ENCODE assay signal across 26 mouse cellular contexts in the genomic region with DNA sequence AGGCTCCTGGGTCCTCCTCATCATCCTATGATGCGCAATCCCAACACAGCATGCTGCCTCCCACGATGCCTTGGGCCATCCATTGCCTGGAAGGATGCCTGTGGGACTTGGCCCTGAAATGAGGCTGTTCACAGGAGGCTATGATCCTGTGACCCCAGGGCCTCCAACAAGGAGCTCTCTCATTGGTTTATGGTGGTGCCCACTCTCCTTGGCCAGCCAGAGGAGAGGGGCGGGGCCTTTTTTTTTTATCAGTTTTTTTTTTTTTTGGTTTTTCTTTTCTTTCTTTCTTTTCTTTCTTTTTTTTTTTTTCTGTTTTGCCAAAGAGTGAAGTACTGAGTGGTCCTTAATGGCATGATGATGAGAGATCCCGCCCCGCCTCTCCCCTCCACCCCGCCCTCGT.
DNase-seq lines count a peak whose midpoint lies in the region; ATAC-seq and TF ChIP-seq lines count a peak whose summit lies in the region.
"Had no signal": no experiment of that assay in that cellular context is flagged by ENCODE, and none has a peak within 500 bp of the region (broad histone marks: within the 10 kb centered on the region; RNA-seq: fewer than 3 reads in every experiment).

No protein-coding gene starts in this region.

- H3K4me1 ChIP-seq in stomach, embryonic 15.5 days = no peaks in the 10 kb centered on the region
- no peaks in the 10 kb centered on the region for H3K4me1 ChIP-seq in stomach, postnatal 0 days (replicated peaks; ENCODE audit: control insufficient read depth, insufficient read depth)
- H3K4me1 ChIP-seq: embryonic facial prominence, embryonic 12.5 days; embryonic facial prominence, embryonic 15.5 days; heart, embryonic 12.5 days; heart, embryonic 15.5 days; hindbrain, embryonic 15.5 days; intestine, embryonic 15.5 days had no signal

- no peak for TF ChIP-seq EP300 in stomach, postnatal 0 days (optimal IDR thresholded peaks at IDR 0.05)

- intact Hi-C loops in heart, postnatal 36 days (cut with DNase I) = loop anchor here (10.0 kb wide), 1 partner anchor 648 kb away; no protein-coding TSS in a partner anchor

- no peak overlapping the region for H3K4me2 ChIP-seq in stomach, embryonic 15.5 days
- no peak overlapping the region for H3K4me2 ChIP-seq in stomach, postnatal 0 days (replicated peaks; ENCODE audit: low read depth)
- H3K4me2 ChIP-seq: embryonic facial prominence, embryonic 12.5 days; embryonic facial prominence, embryonic 15.5 days; heart, embryonic 12.5 days; heart, embryonic 15.5 days; hindbrain, embryonic 15.5 days; intestine, embryonic 15.5 days had no signal

- TF ChIP-seq CTCF in stomach, postnatal 0 days (IDR thresholded peaks at IDR 0.05; ENCODE audit: low read depth) = no peak

- DNase-seq in heart, adult 11 months = peak; percentile 84
- DNase-seq in heart, postnatal 36 days = no peak
- DNase-seq in stomach, postnatal 0 days (ENCODE audit: low spot score) = no peak
- peak; percentile 45 for DNase-seq in ZHBTc4 (ENCODE audit: low read depth, low spot score)
- DNase-seq in urinary bladder, postnatal 14 days (ENCODE audit: low spot score) = no peak
- DNase-seq: adrenal gland, adult 2 months; adrenal gland, postnatal 14 days; cerebellum, adult 11 months; cerebellum, adult 2 months; cerebellum, adult 9-11 months; cerebellum, postnatal 25 days; forebrain, postnatal 0 days; gastrocnemius, adult 2 months; gastrocnemius, postnatal 14 days; heart, adult 18-20 months; heart, postnatal 10 days; heart, postnatal 4 days had no signal

- 92% methylated on average over 7 of the region's 7 CpGs for WGBS in stomach, embryonic 15.5 days
- WGBS in stomach, postnatal 0 days = 89% methylated on average over 7 of the region's 7 CpGs

- H3K27ac ChIP-seq in stomach, embryonic 15.5 days = peak overlapping the region; percentile 26; the same call in 1 of the 2 replicates
- no peak overlapping the region for H3K27ac ChIP-seq in stomach, postnatal 0 days (replicated peaks)
- H3K27ac ChIP-seq: embryonic facial prominence, embryonic 12.5 days; embryonic facial prominence, embryonic 15.5 days; gastrocnemius, adult 2 months; heart, embryonic 15.5 days; hindbrain, embryonic 15.5 days; intestine, embryonic 15.5 days had no signal

- no peak for ATAC-seq in stomach, embryonic 15.5 days (ENCODE audit: insufficient read depth, low FRiP score, low read depth)
- no peak for ATAC-seq in stomach, postnatal 0 days (ENCODE audit: low FRiP score, low TSS enrichment)
- ATAC-seq: forebrain, embryonic 14.5 days; forebrain, postnatal 0 days; intestine, embryonic 15.5 days; Patski had no signal

- no peaks in the 10 kb centered on the region for H3K27me3 ChIP-seq in stomach, embryonic 15.5 days (replicated peaks)
- no peaks in the 10 kb centered on the region for H3K27me3 ChIP-seq in stomach, postnatal 0 days (ENCODE audit: control insufficient read depth, insufficient read depth, low read length)
- H3K27me3 ChIP-seq: embryonic facial prominence, embryonic 12.5 days; embryonic facial prominence, embryonic 15.5 days; heart, embryonic 12.5 days; heart, embryonic 15.5 days; hindbrain, embryonic 15.5 days; intestine, embryonic 15.5 days; Patski had no signal

- no peaks in the 10 kb centered on the region for H3K9me3 ChIP-seq in stomach, embryonic 15.5 days
- no peaks in the 10 kb centered on the region for H3K9me3 ChIP-seq in stomach, postnatal 0 days (ENCODE audit: control insufficient read depth, low read length)
- H3K9me3 ChIP-seq: embryonic facial prominence, embryonic 12.5 days; embryonic facial prominence, embryonic 15.5 days; heart, embryonic 12.5 days; heart, embryonic 15.5 days; hindbrain, embryonic 15.5 days; intestine, embryonic 15.5 days had no signal

- H3K4me3 ChIP-seq in stomach, embryonic 15.5 days (replicated peaks) = no peak overlapping the region
- no peak overlapping the region for H3K4me3 ChIP-seq in stomach, postnatal 0 days (ENCODE audit: low read depth, low read length)
- H3K4me3 ChIP-seq: embryonic facial prominence, embryonic 12.5 days; embryonic facial prominence, embryonic 15.5 days; gastrocnemius, adult 2 months; heart, embryonic 12.5 days; heart, embryonic 15.5 days; hindbrain, embryonic 15.5 days; intestine, embryonic 15.5 days had no signal

- no peaks in the 10 kb centered on the region for H3K36me3 ChIP-seq in stomach, embryonic 15.5 days
- H3K36me3 ChIP-seq in stomach, postnatal 0 days (ENCODE audit: control insufficient read depth, insufficient read depth, low read length) = no peaks in the 10 kb centered on the region
- H3K36me3 ChIP-seq: embryonic facial prominence, embryonic 12.5 days; embryonic facial prominence, embryonic 15.5 days; heart, embryonic 12.5 days; heart, embryonic 15.5 days; hindbrain, embryonic 15.5 days; intestine, embryonic 15.5 days had no signal

- H3K9ac ChIP-seq in stomach, embryonic 15.5 days = no peak overlapping the region
- no peak overlapping the region for H3K9ac ChIP-seq in stomach, postnatal 0 days (ENCODE audit: low read length)
- H3K9ac ChIP-seq: embryonic facial prominence, embryonic 12.5 days; embryonic facial prominence, embryonic 15.5 days; forebrain, postnatal 0 days; heart, embryonic 12.5 days; heart, embryonic 15.5 days; hindbrain, embryonic 15.5 days; intestine, embryonic 15.5 days had no signal

Comparison
In these comparisons a context has a peak if more than half of its experiments do, and no peak if none do; other contexts are left out.
1. DNase-seq: peak in heart, adult 11 months (single experiment) and ZHBTc4 (single experiment); none in heart, postnatal 36 days (0 of 2), stomach, postnatal 0 days (single experiment) and urinary bladder, postnatal 14 days (single experiment).